Mouse (Mus musculus) hematopoietic stem cell, adult 5-6 weeks (primary cell): ENCODE results near the gene Ccdc18. TPM values are rescaled to one million over a fixed set of nuclear protein-coding genes. Genes with fewer than 3 reads are reported as not detected.
"Not testable (repeated sequence)": the region's sequence is repeated elsewhere in the genome, so short reads cannot be mapped to it uniquely, and the experiment has no call there.

ENCODE experiments used
- ATAC-seq, 2 experiments: fragments of 125-278 bp in 1 of 2; replicated peaks in 1 of 2; 2 replicates each; pipeline ENCODE4 v1.8.0; 2016 to 2017; ENCODE audit warnings: inconsistent platforms in 2 of 2, mild to moderate bottlenecking in 2 of 2, moderate number of reproducible peaks in 2 of 2, low read depth in 1 of 2, moderate TSS enrichment in 1 of 2; ENCODE audit not compliant: low FRiP score in 2 of 2, poor library complexity in 2 of 2, severe bottlenecking in 2 of 2, insufficient read depth in 1 of 2, low TSS enrichment in 1 of 2
- total RNA-seq: library from RNA; stranded (forward); fragments of 172-1452, 232-1000 nt; gene quantifications from 2 replicates; pipeline ENCODE4 v1.2.3, GENCODE M21; 2017

Gene Ccdc18
- 21.1 and 25.6 TPM in 2 replicates for total RNA-seq

DNA sequence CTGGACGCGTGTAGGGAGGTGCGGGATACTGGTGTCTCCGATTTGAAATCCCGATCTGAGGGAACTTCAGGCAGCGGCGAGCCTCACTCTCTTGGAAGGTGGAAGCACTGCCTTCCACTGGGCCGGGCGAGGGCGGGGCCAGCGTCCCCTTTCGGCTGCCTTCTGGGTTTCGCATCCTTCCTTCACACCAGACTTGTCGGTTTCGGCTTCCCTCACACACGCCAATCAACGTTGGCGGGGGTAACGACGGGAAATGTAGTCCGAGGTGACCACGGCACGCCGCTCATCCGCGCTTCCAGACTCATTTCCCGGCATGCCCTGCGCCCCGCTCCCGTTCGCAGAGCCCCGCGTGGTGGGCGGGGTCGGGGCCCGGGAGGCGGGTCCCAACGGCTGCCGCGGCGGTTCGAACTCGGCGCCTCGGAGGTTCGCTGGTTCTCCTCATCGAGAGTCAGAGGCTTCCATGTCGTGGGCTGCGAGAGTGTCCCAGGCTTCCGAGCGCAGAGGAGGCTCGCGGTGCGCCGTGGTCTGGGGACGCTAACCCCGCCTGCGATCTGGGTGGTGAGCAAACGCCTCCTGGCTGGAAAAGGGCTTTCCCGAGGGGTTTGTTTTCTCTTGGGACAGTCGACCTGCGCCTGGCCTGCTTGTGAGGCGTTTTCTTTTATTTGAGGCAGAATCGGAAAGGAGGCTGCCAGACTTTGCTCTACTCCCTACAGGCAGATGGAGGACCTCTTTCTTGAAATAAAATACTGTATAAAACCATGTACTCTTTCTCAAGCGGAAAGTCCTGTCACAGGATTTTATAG is at the start of gene Ccdc18, which contains the start of gene Tmed5:
TSS of gene Ccdc18 (plus strand) at position 435 of the 803 bp plus-strand sequence.
TSS of gene Tmed5 (minus strand) at position 180 of the 803 bp plus-strand sequence.
- ATAC-seq, result peak; percentile 98

- no peak for ATAC-seq
Measured at GRCm38 (mm10) chr5:108085440-108085839, 47.2 kb upstream of the Ccdc18 start.

DNA sequence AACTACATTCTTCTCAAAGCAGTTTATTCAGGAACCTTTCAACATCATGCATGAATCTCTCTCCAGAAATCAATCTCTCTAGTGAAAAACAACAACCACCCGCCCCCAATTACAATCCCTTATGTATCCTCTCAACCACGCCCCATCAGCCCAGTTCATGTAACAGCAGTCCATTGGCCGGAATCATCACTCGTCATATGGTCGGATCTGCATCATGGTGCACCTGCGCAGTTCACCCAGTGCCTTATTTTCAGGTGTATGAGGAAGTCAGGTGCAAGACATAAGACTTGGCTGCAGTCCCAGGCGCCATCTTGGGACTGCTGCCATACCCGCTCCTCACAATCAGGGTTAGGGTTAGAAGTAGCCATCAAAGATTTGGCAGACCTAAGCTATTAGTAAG is 39.9 kb upstream of the Ccdc18 start:
- not testable (repeated sequence) for ATAC-seq

DNA sequence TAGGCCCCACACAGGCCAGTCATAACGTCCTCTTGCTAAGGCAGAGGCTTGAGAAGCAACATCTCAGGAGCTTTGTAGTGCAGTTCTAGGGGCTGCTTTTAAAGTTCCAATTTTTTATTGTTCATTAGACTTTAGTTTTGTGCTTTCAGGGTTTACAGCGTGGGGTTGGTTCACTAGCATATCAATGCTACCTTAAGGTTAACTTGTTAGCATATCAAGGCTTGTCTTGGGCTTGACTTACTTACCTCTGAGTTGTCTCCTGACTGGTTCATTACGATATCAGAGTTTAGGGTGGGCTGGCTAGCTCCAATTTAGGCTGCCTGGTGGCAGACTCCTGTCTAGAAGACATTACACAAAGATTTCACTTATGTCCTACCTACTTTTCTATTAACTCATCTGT is 35.0 kb upstream of the Ccdc18 start:
- no peak for ATAC-seq

- ATAC-seq, result no peak
Measured at GRCm38 (mm10) chr5:108100196-108100595, 32.5 kb upstream of the Ccdc18 start.

DNA sequence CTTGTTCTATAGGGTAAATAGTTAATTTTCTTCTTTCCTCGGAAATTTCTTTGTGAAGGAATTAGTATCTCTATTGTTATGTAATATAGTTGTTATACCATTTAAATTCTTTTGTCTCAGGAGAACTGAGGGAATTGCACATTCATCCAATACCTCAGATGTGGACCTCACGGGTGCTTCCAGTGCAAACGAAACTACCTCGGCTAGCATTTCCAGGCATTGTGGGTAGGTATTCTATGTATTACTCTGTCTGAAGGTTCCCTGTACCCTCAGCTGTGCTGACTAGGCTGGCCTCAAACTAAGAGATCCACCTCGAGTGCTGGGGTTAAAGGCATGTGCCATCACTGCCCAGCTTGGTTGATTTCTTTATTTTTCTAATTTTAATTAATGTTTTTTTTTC is 28.4 kb upstream of the Ccdc18 start:
- no peak for ATAC-seq

GRCm38 (mm10) chr5:108109346-108109745 is 23.3 kb upstream of the Ccdc18 start:
- ATAC-seq, result no peak

- ATAC-seq, result no peak
Measured at GRCm38 (mm10) chr5:108117693-108118092, 15.0 kb upstream of the Ccdc18 start.

GRCm38 (mm10) chr5:108120221-108120900 is 12.3 kb upstream of the Ccdc18 start:
- ATAC-seq, result no peak

- peak; percentile 43 to 60 for ATAC-seq
Measured at GRCm38 (mm10) chr5:108131849-108132440, 730 bp upstream of the Ccdc18 start.

DNA sequence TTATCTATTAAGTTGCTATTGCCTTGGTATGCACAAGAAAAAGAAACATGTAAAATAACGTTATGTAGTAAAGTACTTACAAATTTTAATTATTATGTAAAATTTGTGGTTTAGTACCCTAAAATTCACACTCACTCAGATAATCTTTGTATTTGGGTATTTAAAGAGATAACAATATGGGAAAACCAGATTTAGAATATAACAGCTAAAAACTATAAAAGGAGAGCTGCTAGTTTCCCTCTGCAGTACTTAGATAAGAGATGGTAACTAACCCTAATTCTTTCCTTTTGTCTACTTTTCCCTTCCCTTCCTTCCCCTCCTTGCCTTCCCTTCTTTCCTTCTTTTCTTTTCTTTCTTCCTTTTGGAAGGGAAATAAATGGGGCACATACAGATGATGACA is 19.9 kb downstream of the Ccdc18 start:
- no peak for ATAC-seq

DNA sequence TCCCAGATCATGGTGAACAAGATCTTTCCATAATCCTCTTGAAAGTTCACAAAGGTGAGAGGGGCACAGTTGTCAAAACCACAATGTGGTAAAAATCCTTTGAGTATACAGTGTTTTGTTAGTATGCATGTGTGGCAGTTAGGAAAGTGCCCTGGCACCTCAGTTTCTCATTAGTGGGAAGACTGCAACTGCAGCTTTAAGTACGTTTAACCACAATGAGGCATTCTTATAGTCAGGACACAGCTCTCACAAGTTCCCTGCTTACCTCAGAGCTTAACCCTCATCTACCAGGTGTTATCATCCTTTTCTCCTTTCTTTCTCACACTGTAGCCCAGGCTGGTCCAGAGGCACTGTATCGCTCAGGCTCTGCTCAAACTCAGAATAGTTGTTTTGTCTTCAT is 28.1 kb downstream of the Ccdc18 start:
- ATAC-seq, result no peak

DNA sequence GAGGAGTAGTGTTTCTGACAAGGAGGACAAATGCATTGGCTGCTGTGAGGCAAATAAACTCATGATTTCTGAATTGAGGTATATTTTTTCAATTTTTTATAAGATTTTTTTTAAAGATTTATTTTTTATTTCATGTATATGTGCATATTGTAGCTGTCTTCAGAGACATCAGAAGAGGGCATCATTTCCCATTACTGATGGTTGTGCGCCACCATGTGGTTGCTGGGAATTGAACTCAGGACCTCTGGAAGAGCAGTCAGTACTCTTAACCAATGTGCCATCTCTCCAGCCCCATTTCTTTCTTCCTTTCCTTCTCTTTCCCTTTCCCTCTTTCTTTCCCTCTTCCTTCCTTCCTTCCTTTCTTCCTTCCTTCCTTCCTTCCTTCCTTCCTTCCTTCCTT is 31.0 kb downstream of the Ccdc18 start:
- no peak for ATAC-seq

DNA sequence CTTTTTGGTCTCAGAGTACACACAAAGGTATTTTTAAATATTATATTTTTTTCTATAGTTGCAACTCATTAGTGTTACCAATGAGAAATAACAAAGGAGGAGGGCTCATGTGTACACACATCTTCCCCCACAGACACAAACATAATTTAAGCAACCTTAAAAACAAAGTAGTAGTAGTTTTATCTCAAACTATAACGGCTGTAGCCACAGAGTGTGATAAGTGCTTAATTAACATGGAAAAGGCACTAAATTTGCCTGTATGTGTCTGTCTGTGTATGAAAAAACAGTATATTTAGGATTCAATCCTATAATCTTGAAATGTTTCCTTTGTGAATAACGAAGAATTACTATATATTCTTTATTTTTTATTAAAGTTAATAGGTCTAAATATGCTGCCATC is 51.4 kb downstream of the Ccdc18 start:
- ATAC-seq, result no peak

DNA sequence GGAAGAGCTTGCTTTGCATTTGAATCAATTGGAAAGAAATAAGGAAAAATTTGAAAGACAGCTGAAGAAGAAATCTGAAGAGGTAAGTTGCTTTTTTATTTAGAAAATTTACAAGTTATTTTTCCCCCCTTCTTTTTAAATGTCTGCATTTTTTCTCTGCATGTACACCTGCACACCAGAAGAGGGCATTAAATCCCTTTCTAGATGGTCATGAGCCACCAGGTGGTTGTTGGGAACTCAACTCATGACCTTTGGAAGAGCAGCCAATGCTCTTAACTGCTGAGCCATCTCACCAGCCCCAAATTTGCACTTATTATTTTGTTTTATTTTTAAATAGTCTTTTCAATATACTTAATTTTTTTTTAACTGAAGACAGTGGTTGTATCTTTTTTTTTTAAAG is 56.3 kb downstream of the Ccdc18 start:
- no peak for ATAC-seq

GRCm38 (mm10) chr5:108206008-108206407 is 73.3 kb downstream of the Ccdc18 start:
- no peak for ATAC-seq

GRCm38 (mm10) chr5:108211512-108211911 is 78.8 kb downstream of the Ccdc18 start:
- ATAC-seq, result no peak

DNA sequence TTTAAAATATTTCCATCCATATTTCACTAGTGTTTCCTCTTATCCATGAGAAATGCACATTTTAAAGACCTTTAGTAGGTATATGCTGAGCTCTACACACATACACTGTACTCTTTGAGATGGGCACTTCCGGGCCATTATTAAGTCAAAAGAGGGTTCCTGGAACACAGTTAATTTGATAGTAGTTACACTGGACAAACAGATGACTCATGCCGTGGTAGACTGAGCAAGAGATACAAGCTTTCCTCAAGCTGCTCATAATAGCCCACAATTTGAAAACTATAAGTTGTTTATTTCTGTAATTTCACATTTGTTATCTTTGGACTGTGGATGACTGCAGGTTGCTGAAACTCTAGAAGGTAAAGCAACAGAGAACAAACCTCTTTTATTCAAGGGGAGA is 82.3 kb downstream of the Ccdc18 start:
- no peak for ATAC-seq
